Comparison of ENCODE assay signal across 13 mouse cellular contexts in genomic region chr10:120432731-120433462, GRCm38 (mm10). TPM values are rescaled to one million over a fixed set of nuclear protein-coding genes. Genes with fewer than 3 reads are reported as not detected.
DNase-seq lines count a peak whose midpoint lies in the region; ATAC-seq and TF ChIP-seq lines count a peak whose summit lies in the region.
"Had no signal": no experiment of that assay in that cellular context is flagged by ENCODE, and none has a peak within 500 bp of the region (broad histone marks: within the 10 kb centered on the region; RNA-seq: fewer than 3 reads in every experiment).

No protein-coding gene starts in this region.

- no peaks in the 10 kb centered on the region for H3K27me3 ChIP-seq in neural tube, embryonic 11.5 days (ENCODE audit: control insufficient read depth, insufficient read depth, low read length)
- H3K27me3 ChIP-seq in midbrain, postnatal 0 days (ENCODE audit: insufficient read depth, low read length), result no peaks in the 10 kb centered on the region
- H3K27me3 ChIP-seq: hindbrain, embryonic 15.5 days had no signal

- peaks cover 17% of the 10 kb centered on the region; the same call in 1 of the 2 replicates for H3K4me1 ChIP-seq in neural tube, embryonic 11.5 days (ENCODE audit: control insufficient read depth, insufficient read depth, low read length)
- no peaks in the 10 kb centered on the region for H3K4me1 ChIP-seq in midbrain, postnatal 0 days (ENCODE audit: insufficient read depth, low read length)

- no peak overlapping the region for H3K4me3 ChIP-seq in neural tube, embryonic 11.5 days (ENCODE audit: low read depth, low read length)
- H3K4me3 ChIP-seq in midbrain, postnatal 0 days (ENCODE audit: low read depth, low read length), result no peak overlapping the region
- H3K4me3 ChIP-seq: hindbrain, embryonic 15.5 days had no signal

- no peak; the same call in 1 of the 2 replicates for ATAC-seq in neural tube, embryonic 11.5 days (ENCODE audit: insufficient read depth, low FRiP score, low TSS enrichment)
- ATAC-seq in midbrain, postnatal 0 days (ENCODE audit: low FRiP score), result no peak
- ATAC-seq: forebrain, embryonic 14.5 days had no signal

- intact Hi-C loops in gastrocnemius, postnatal 14 days (cut with DNase I; ENCODE audit: low total_unique reads), result no loop called here

- WGBS in neural tube, embryonic 11.5 days, result 27% methylated on average over 9 of the region's 9 CpGs
- 58% methylated on average over 9 of the region's 9 CpGs for WGBS in midbrain, postnatal 0 days

- H3K9ac ChIP-seq in neural tube, embryonic 11.5 days (ENCODE audit: low read length), result no peak overlapping the region
- no peak overlapping the region for H3K9ac ChIP-seq in midbrain, postnatal 0 days (replicated peaks; ENCODE audit: low read length, poor library complexity, severe bottlenecking)
- H3K9ac ChIP-seq: hindbrain, embryonic 15.5 days had no signal

- H3K4me2 ChIP-seq in neural tube, embryonic 11.5 days (ENCODE audit: low read depth), result no peak overlapping the region
- no peak overlapping the region for H3K4me2 ChIP-seq in midbrain, postnatal 0 days (ENCODE audit: low read depth, low read length, poor library complexity, severe bottlenecking)
- H3K4me2 ChIP-seq: hindbrain, embryonic 15.5 days had no signal

- H3K36me3 ChIP-seq in neural tube, embryonic 11.5 days (ENCODE audit: control insufficient read depth, insufficient read depth, low read length), result no peaks in the 10 kb centered on the region
- H3K36me3 ChIP-seq in midbrain, postnatal 0 days (ENCODE audit: insufficient read depth, low read length), result no peaks in the 10 kb centered on the region
- H3K36me3 ChIP-seq: hindbrain, embryonic 15.5 days had no signal

- no peak for TF ChIP-seq CTCF in midbrain, postnatal 0 days (IDR thresholded peaks at IDR 0.05)

- peak; percentile 65 to 85 for DNase-seq in adrenal gland, adult (ENCODE audit: inconsistent age in 2 of 2, low spot score in 1 of 2)
- no peak for DNase-seq in adrenal gland, adult 8-10 months
- peak; percentile 44 for DNase-seq in kidney, postnatal 10 days
- no peak for DNase-seq in kidney, postnatal 25 days
- peak; percentile 59 for DNase-seq in embryo, embryonic 11.5 days (ENCODE audit: low read depth, low spot score)
- DNase-seq in neural tube, embryonic 11.5 days (ENCODE audit: low spot score), result no peak
- no peak for DNase-seq in midbrain, postnatal 0 days (ENCODE audit: low spot score)
- DNase-seq in gastrocnemius, postnatal 14 days, result no peak
- DNase-seq: cerebellum, adult 11 months; liver; thymus, postnatal 4 days had no signal

- peak overlapping the region; percentile 53; the same call in 1 of the 2 replicates for H3K27ac ChIP-seq in neural tube, embryonic 11.5 days (ENCODE audit: low read depth, low read length)
- H3K27ac ChIP-seq in midbrain, postnatal 0 days (ENCODE audit: low read depth, low read length), result no peak overlapping the region
- H3K27ac ChIP-seq: hindbrain, embryonic 15.5 days had no signal

- no peaks in the 10 kb centered on the region for H3K9me3 ChIP-seq in neural tube, embryonic 11.5 days (ENCODE audit: control insufficient read depth, low read length)
- no peaks in the 10 kb centered on the region for H3K9me3 ChIP-seq in midbrain, postnatal 0 days (ENCODE audit: low read length)
- H3K9me3 ChIP-seq: hindbrain, embryonic 15.5 days had no signal

RNA-seq across cellular contexts. Expression of gene Hmga2, which starts 43.4 kb away (rescaled TPM):
- 1 to 10 TPM; 3.9 to 4.7 (median 4.3) TPM for total RNA-seq in adrenal gland, adult 8-10 months (2022)
- polyA plus RNA-seq in neural tube, embryonic 11.5 days (2014; fragmentation: Nextera tagmentation; extraction: Ambion mirVana), result 49.7 and 65.5 TPM in 2 replicates
- total RNA-seq in midbrain, postnatal 0 days (2014; rRNA removed), result 0.85 and 0.99 TPM in 2 replicates
- polyA plus RNA-seq in midbrain, postnatal 0 days (2015; fragmentation: Nextera tagmentation; extraction: Ambion mirVana), result 0.30 and 0.32 TPM in 2 replicates
- under 1 TPM in 1 of 2 experiments, not detected in 1; 0.06 TPM for total RNA-seq in gastrocnemius, postnatal 14 days (2021)

Comparison
In these comparisons a context has a peak if more than half of its experiments do, and no peak if none do; other contexts are left out.
1. DNase-seq: peak in adrenal gland, adult (2 of 2), kidney, postnatal 10 days (single experiment) and embryo, embryonic 11.5 days (single experiment); none in adrenal gland, adult 8-10 months (single experiment), kidney, postnatal 25 days (0 of 2), neural tube, embryonic 11.5 days (single experiment), midbrain, postnatal 0 days (single experiment) and gastrocnemius, postnatal 14 days (single experiment).